Mouse (Mus musculus): ENCODE measurements around the gene Ccr2. TPM values are rescaled to one million over a fixed set of nuclear protein-coding genes. Genes with fewer than 3 reads are reported as not detected.

Gene Ccr2
- 0.30 TPM for polyA plus RNA-seq (2015; fragmentation: Illumina TruSeq; extraction: RNeasy Lipid Tissue Mini Kit (QIAGEN cat#74804); ENCODE audit: low read depth, low replicate concordance)

GRCm38 (mm10) chr9:124101723-124102122, at the start of gene Ccr2:
Gene Ccr2, plus strand, starts transcription at chr9:124101950.

GRCm38 (mm10) chr9:124121387-124122184, 19.8 kb downstream of the Ccr2 start, which contains the start of gene Ccr5:
Gene Ccr5, plus strand, starts transcription at chr9:124121543.

Other genes with a start within 250 kb of the Ccr2 start
- gene Xcr1, start 239.9 kb upstream of the Ccr2 start, polyA plus RNA-seq (2015; fragmentation: Illumina TruSeq; extraction: RNeasy Lipid Tissue Mini Kit (QIAGEN cat#74804); ENCODE audit: low read depth, low replicate concordance): not detected
- 0.30 TPM for gene Ccr1, start 133.3 kb upstream of the Ccr2 start, polyA plus RNA-seq (2015; fragmentation: Illumina TruSeq; extraction: RNeasy Lipid Tissue Mini Kit (QIAGEN cat#74804); ENCODE audit: low read depth, low replicate concordance)
- not detected for gene Ccr1l1, start 123.5 kb upstream of the Ccr2 start, polyA plus RNA-seq (2015; fragmentation: Illumina TruSeq; extraction: RNeasy Lipid Tissue Mini Kit (QIAGEN cat#74804); ENCODE audit: low read depth, low replicate concordance)
- not detected for gene Ccr3, start 80.0 kb upstream of the Ccr2 start, polyA plus RNA-seq (2015; fragmentation: Illumina TruSeq; extraction: RNeasy Lipid Tissue Mini Kit (QIAGEN cat#74804); ENCODE audit: low read depth, low replicate concordance)
- 5.4 TPM for gene Ccr5, start 19.6 kb downstream of the Ccr2 start, polyA plus RNA-seq (2015; fragmentation: Illumina TruSeq; extraction: RNeasy Lipid Tissue Mini Kit (QIAGEN cat#74804); ENCODE audit: low read depth, low replicate concordance)
- gene 2010315B03Rik, start 210.7 kb downstream of the Ccr2 start, polyA plus RNA-seq (2015; fragmentation: Illumina TruSeq; extraction: RNeasy Lipid Tissue Mini Kit (QIAGEN cat#74804); ENCODE audit: low read depth, low replicate concordance): 23.5 TPM